Mouse (Mus musculus): Measurements from ENCODE around the gene Foxj1.

DNA sequence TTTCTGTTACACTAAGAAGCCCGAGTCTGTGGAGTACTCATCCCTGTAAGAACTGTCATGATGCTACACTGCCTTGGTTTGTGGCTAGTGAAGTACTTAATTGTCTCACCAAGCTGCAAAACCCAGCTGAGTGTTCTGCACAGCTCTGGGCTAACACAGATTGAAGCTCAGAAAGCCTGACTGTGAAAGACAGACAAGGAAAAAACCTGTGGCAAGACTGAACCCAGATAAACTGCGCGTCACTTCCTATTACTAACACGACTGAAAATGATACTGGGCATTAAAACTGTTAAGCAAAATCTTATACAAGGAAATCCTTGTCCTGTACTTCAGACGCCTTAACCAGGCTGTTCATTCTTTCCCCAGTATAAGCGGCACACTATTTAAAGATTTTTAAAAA lies 44.3 kb upstream of the Foxj1 start:
- TF ChIP-seq CTCF (IDR thresholded peaks at IDR 0.05; ENCODE audit: low read depth, low read length) = no peak
- no peak for TF ChIP-seq EP300 (IDR thresholded peaks at IDR 0.05; ENCODE audit: insufficient read depth, low read depth, low read length)
